Mouse (Mus musculus): ENCODE data around the gene Trim9.
A peak's percentile ranks its signal among the peaks of the same experiment; 100 is the strongest.

The Trim9 gene

DNA sequence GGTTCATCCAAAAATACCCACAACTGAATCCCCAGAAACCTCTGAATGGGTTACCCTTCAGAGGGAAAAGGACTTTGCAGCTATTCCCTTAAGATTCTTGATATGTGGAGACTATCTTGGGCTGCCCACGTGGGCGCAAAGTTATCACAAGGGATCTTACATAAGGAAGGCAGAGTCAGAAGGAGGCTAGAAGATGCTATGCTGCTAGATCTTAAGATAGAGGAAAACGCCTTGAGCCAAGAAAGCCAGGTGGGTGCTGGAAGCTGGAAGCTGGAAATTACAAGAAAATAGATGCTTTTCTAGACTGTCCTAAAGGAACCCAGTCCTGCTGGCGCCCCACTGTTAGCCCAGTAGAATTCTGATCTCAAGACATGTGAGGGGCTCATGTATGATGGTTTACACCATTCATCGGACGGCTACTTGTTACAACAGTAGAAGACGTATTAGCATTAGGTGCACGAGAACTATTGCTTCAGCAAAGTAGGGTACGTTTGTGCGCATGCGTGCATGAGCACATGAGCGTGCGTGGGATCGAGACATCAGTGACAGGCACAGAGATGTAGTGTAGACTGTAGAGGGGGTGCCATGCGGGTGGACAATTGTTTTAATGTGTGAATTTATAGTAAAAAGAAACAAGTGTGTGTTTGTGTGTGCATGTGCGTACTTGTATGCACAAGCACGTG, 85.0 kb downstream of the Trim9 start:
- DNase-seq (ENCODE audit: low spot score) = no peak

DNA sequence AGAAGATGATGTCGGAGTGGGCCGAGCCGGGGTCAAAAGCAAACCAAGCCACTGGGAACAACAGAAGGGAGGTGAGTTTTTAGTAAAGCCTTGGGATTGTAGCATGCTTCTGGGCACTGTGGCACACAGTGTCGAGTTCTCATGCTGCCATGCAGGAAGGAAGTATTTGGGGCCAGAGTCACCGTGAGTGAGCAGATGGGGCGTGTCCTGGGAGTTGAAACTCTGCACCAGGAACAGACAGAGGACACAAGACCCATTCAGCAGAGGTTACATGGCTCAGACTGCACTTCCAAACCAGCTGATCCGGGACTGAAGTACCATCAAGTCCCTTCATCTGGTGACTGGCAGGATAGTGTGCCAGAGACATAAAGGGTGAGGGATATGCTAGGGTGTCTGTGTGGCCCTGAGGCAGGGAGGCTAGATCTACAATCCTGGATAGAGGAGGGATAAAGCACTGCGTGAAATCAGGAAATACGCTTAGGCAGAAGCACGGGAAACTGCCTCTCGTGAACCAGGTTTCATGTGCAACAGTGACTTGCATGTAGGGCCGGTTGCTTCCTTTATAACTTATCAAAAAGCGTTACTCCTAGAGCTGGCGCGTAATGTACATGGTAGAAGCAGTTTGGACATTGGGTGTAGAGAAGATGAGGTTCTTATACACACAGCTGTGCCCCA, 96.1 kb downstream of the Trim9 start:
- DNase-seq (ENCODE audit: low spot score) = no peak

- DNase-seq (ENCODE audit: low spot score) = no peak
These were observed 97.7 kb downstream of the Trim9 start for GRCm38 (mm10) chr12:70249616-70250157.

GRCm38 (mm10) chr12:70247683-70248474, 99.5 kb downstream of the Trim9 start:
- no peak for DNase-seq (ENCODE audit: low spot score)

GRCm38 (mm10) chr12:70242550-70242949, 104.9 kb downstream of the Trim9 start:
- DNase-seq (ENCODE audit: low spot score) = no peak

GRCm38 (mm10) chr12:70239741-70240140, 107.7 kb downstream of the Trim9 start:
- DNase-seq (ENCODE audit: low spot score) = peak; percentile 69

GRCm38 (mm10) chr12:70238604-70239003, 108.8 kb downstream of the Trim9 start:
- peak; percentile 48 for DNase-seq (ENCODE audit: low spot score)

GRCm38 (mm10) chr12:70234938-70235484, 112.4 kb downstream of the Trim9 start:
- peak; percentile 78 for DNase-seq (ENCODE audit: low spot score)

DNA sequence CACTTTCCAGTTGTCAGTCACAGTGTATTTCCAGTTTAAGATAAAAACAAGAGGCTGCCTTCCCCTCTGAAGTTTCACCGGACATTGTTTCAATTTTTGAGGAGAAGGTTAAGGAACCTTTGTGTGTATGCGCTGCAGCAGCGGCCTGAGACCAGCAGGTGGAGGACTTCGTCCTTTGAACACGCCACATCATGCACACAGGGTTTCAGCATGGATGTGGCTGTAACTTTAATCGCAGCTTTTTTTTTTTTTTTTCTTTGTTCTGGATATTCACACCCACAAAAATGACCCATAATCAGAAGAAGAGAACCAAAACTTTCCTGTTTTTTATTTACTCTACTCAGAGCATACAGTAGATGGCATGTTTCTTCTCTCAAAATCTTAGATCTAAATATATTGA, 113.0 kb downstream of the Trim9 start:
- DNase-seq (ENCODE audit: low spot score) = peak; percentile 54

GRCm38 (mm10) chr12:70233637-70234315, 113.6 kb downstream of the Trim9 start:
- DNase-seq (ENCODE audit: low spot score) = no peak

- DNase-seq (ENCODE audit: low spot score) = peak; percentile 55
These were observed 115.3 kb downstream of the Trim9 start for GRCm38 (mm10) chr12:70232020-70232544.

- no peak for DNase-seq (ENCODE audit: low spot score)
These were observed 116.1 kb downstream of the Trim9 start, which contains the start of gene Pygl for GRCm38 (mm10) chr12:70231294-70231693. Gene Pygl (minus strand): TSS chr12:70231488.

DNA sequence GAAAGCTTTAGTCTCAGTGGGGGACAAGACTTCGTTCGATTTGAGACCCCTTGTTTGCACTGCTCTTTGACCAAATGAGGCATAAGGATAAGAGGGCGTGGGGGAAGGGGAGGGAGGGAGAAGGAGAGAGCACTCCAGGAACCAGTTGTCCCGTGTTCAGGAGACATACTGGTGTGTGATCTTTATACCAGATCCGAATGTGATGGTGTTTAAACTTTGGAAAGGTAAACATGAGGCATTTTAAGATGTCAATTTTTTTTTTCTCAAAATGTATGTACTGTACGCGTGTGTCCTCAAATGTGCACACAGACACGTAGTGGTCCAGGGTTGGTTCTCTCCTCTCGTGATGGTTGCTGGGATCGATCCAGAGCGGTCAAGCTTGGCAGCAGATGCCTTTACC, 119.3 kb downstream of the Trim9 start:
- DNase-seq (ENCODE audit: low spot score) = no peak

DNA sequence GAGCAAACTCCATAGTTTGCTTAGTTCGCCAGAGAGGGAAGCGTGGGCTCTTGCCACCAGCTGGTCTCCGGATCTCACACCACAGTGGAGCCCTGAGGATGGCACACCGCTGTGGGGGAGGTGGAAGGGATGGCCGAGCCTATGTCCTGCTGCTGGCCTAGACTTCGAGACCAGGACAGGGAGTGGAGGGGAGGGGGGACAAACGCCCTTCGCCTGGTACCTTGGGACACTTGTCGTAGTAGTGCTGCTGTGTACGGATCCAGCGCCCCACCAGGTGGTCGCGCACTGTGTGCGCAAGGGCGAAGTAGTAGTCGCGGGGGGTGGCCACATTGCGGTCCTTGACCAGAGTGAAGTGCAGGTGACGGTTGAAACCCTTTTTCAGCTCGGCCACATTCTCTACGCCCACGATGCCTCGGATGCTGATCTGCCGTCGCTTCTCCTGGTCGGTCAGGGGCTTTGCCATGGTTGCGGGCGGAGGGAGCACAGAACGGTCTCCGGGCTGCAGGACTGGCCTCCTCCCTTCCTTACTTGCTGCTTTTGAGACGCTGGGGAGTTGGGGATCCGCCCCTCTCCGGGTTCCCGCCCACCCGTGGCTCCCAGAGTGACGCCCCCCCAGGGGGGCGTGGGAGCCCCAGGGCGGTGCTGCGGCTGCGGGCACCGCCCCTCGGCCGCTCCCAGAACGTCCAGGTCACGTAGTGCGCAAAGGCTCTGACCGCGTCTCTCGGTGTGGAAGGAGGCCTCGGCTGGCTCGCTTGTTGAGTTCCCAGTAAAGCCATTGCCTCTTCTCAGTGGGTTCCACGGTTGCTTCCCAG, 120.1 kb downstream of the Trim9 start:
- peak; percentile 89 for DNase-seq (ENCODE audit: low spot score)

DNA sequence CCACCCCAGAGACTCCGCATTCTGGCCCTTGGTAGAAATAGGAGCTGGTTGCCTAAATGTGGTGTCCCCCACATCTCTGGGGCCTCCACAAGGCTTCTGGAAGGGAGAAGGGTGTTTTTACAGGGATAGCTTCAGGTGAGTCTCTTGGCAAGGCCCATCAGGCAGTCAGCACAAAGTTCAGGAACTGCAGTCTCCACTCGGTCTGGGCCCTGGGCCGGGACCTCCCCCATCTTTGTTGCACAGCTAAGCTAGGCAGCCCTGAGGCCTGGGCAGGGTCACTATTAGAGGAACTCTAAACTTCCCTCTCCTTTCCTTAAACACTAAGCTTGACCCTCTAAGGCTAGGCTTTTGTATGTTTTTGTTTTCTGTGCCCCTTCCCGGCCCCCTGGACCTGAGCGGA, 120.8 kb downstream of the Trim9 start:
- no peak for DNase-seq (ENCODE audit: low spot score)

- no peak for DNase-seq (ENCODE audit: low spot score)
These were observed 124.1 kb downstream of the Trim9 start for GRCm38 (mm10) chr12:70223331-70223730.

DNA sequence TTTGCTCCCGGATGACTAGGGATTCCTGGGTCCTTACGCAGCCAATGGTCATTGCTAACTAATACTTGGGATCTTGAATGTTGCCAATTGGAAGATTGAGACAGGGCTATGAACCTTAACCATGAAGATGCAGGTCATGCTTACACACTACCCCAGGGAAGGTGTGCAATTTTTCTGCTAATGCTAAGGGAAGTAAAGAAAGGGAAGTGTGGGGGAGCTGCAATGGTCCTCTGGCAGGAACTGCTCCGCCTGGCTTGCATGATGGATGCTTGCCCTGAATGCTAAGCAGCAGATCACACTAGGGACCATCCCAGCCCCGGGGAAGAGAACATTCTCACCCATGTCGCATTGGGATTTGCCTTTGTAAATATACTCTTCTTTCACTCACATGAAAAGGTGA, 126.0 kb downstream of the Trim9 start:
- DNase-seq (ENCODE audit: low spot score) = no peak

DNA sequence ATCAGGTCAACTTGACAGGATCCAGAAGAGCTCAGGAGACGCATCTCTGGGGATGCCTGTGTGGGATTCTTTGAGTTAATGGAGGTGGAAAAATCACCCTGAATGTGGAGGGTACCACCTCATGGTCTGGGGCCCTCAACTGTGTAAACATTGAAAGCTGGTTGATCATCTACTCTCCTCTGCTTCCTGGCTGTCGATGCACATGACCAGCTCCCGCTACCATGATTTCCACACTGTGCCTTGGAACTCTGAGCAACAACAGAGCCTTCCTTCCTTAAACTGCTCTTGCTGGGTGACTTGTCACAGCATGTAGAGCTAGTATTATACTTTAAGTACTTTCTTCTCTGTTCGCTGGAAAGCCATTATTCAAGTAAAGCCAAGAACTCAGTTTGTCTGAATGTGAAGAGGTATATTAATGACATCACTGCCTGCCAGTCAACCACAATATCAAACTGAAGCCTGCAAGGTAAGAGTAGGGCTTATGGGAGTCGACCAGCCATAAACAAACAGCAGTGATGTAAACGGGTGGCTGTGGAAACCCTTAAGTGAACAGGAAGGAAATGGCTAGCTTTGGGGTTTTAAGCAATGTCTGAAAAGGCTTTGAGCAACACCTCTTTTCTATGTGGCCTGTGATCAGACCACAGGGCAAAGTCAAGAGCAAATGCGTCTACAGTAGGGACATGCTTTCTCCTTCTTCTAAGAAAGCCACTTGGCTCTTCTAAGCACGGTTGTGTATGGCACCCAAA, 128.4 kb downstream of the Trim9 start:
- no peak for DNase-seq (ENCODE audit: low spot score)

GRCm38 (mm10) chr12:70216229-70216800, 131.1 kb downstream of the Trim9 start:
- no peak for DNase-seq (ENCODE audit: low spot score)

Measured in MN1 (cell line).